Mouse (Mus musculus) lung, embryonic 16.5 days (tissue): ENCODE measurements around the gene Atp1a4. TPM values are rescaled to one million over a fixed set of nuclear protein-coding genes. Genes with fewer than 3 reads are reported as not detected.

Experiments used
- ATAC-seq: fragments of 200-750 bp; cut with Nextera tagmentation; 2 replicates; pipeline ENCODE4 v1.8.0; 2017; ENCODE audit warnings: low read depth, mild to moderate bottlenecking, moderate library complexity
- H3K27ac ChIP-seq: fragments of 300-500 bp; sonication (generic); 2 replicates; pipeline ENCODE4 v1.5.1; 2014; ENCODE audit warnings: mild to moderate bottlenecking, control low read depth, low read length
- H3K27me3 ChIP-seq: fragments of 300-500 bp; sonication (generic); 2 replicates; pipeline ENCODE4 v1.6.1; 2014; ENCODE audit warnings: low read depth, low read length, mixed read lengths; ENCODE audit not compliant: control insufficient read depth, insufficient read depth
- H3K36me3 ChIP-seq: fragments of 300-500 bp; sonication (generic); 2 replicates; pipeline ENCODE4 v1.6.1; 2014; ENCODE audit warnings: low read length; ENCODE audit not compliant: control insufficient read depth, insufficient read depth
- H3K4me1 ChIP-seq: fragments of 300-500 bp; sonication (generic); replicated peaks from 2 replicates; pipeline ENCODE4 v1.6.1; 2014; ENCODE audit warnings: low read length, mixed read lengths; ENCODE audit not compliant: control insufficient read depth, insufficient read depth
- H3K4me2 ChIP-seq: fragments of 300-500 bp; sonication (generic); 2 replicates; pipeline ENCODE4 v1.6.1; 2014; ENCODE audit warnings: low read depth, low read length, control low read depth
- H3K4me3 ChIP-seq: fragments of 300-500 bp; sonication (generic); 2 replicates; pipeline ENCODE4 v1.5.1; 2014; ENCODE audit warnings: mild to moderate bottlenecking, low read length, control low read depth
- H3K9ac ChIP-seq: fragments of 300-500 bp; sonication (generic); 2 replicates; pipeline ENCODE4 v1.6.1; 2014; ENCODE audit warnings: low read length, control low read depth
- H3K9me3 ChIP-seq: fragments of 300-500 bp; sonication (generic); 2 replicates; pipeline ENCODE4 v1.6.1; 2016; ENCODE audit warnings: low read length; ENCODE audit not compliant: control insufficient read depth
- WGBS: fragments of 180-500 bp; shearing (Covaris S2); extraction: QIAGEN DNeasy Blood & Tissue Kit; methylation state at CpG from one replicate; pipeline ENCODE4 v1.1.7; 2014; 5-methylcytosine and 5-hydroxymethylcytosine counted together
- polyA plus RNA-seq: library from polyadenylated mRNA; unstranded; fragments of >200 nt; fragmentation: Nextera tagmentation; extraction: Ambion mirVana; gene quantifications from 2 replicates; pipeline ENCODE4 v1.2.1, GENCODE M21; 2015

Gene Atp1a4
- polyA plus RNA-seq, 1 experiment from 2014 or later: not detected

GRCm38 (mm10) chr1:172240945-172241708 lies 17.1 kb downstream of the Atp1a4 start:
- 65% methylated on average over 6 of the region's 6 CpGs for WGBS
- Histone ChIP-seq H3K4me1 (no peaks in the 10 kb centered on the region), H3K9ac (no peak overlapping the region), H3K36me3 (no peaks in the 10 kb centered on the region), H3K4me2 (no peak overlapping the region), H3K9me3 (no peaks in the 10 kb centered on the region), H3K27me3 (peaks cover 11% of the 10 kb centered on the region), H3K4me3 (no peak overlapping the region), H3K27ac (no peak overlapping the region)
- no peak for ATAC-seq

DNA sequence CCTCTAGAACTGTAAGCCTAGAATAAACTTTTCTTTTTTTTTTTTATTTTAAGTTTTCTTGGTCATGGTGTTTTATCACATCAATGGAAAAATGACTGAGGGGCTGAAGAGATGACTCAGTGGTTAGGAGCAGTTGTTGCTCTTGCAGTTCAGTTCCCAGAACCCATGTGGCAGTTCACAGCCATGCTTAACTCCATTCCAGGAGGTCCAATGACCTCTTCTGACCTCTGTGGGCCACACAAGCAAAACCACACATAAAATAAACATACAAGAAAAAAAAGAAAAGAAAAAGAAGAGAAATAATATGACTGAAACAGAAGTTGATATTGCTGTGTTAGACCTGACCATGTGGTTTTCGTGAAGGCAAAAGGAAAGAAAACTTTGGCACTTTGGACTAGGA lies 29.0 kb downstream of the Atp1a4 start:
- Histone ChIP-seq H3K9ac (no peak overlapping the region), H3K27ac (no peak overlapping the region), H3K27me3 (no peaks in the 10 kb centered on the region), H3K4me1 (no peaks in the 10 kb centered on the region), H3K4me3 (no peak overlapping the region), H3K36me3 (no peaks in the 10 kb centered on the region), H3K4me2 (no peak overlapping the region), H3K9me3 (no peaks in the 10 kb centered on the region)
- 83% methylated on average over 1 of the region's 1 CpGs for WGBS
- no peak for ATAC-seq

GRCm38 (mm10) chr1:172228209-172228608 lies 30.0 kb downstream of the Atp1a4 start:
- Histone ChIP-seq H3K27me3 (no peaks in the 10 kb centered on the region), H3K36me3 (no peaks in the 10 kb centered on the region), H3K4me2 (no peak overlapping the region), H3K4me1 (no peaks in the 10 kb centered on the region), H3K9me3 (no peaks in the 10 kb centered on the region), H3K9ac (no peak overlapping the region), H3K27ac (no peak overlapping the region), H3K4me3 (no peak overlapping the region)
- 79% methylated on average over 2 of the region's 2 CpGs for WGBS
- ATAC-seq: no peak

DNA sequence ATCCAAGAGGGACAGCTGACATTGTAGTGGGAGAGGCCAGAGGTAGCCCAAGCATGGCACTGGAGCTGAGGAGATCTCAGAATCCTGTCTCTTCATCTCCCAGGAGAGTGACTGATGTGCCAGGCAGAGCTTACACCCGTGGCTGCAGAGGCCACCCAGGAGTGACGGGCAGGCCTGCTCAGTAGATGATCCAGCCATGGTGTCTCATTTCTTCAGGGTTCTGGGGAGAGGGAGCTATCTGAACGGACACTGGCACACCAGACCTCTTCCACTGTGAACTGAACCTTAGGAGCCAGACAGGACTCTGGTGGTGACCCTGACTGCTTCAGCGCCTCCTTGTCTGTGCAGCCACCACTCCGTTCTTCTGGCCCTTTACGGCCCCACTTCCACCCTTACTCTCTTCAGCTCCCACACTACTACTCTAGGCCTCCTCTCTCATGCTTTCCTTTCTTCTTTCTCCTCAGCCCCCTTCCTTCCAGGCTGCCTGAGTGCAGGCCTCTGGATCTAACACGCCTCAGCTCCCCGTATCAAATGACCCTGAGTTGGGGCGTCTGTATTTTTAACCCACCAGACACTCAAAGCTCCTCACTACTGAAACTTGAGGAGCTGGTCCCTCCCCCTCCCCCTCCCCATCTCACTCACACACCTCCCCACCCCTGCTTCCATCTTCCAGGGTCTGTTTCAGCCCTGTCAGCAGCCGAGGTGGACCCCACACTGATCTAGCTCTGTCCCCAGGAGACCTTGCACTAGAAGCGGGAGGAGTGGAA lies 36.7 kb downstream of the Atp1a4 start:
- H3K27me3 ChIP-seq: no peaks in the 10 kb centered on the region
- H3K9me3 ChIP-seq: no peaks in the 10 kb centered on the region
- peak overlapping the region; percentile 47 for H3K27ac ChIP-seq
- H3K4me3 ChIP-seq: no peak overlapping the region
- no peaks in the 10 kb centered on the region for H3K36me3 ChIP-seq
- WGBS: 55% methylated on average over 11 of the region's 11 CpGs
- no peak overlapping the region for H3K4me2 ChIP-seq
- H3K4me1 ChIP-seq: peaks cover 28% of the 10 kb centered on the region
- ATAC-seq: no peak
- no peak overlapping the region for H3K9ac ChIP-seq

- Histone ChIP-seq H3K4me3 (no peak overlapping the region), H3K27ac (peak overlapping the region; percentile 82), H3K9ac (no peak overlapping the region), H3K27me3 (no peaks in the 10 kb centered on the region), H3K9me3 (no peaks in the 10 kb centered on the region), H3K4me2 (no peak overlapping the region), H3K4me1 (peaks cover 28% of the 10 kb centered on the region), H3K36me3 (no peaks in the 10 kb centered on the region)
- WGBS: 25% methylated on average over 10 of the region's 10 CpGs
- ATAC-seq: peak; percentile 80
These were observed 37.8 kb downstream of the Atp1a4 start for GRCm38 (mm10) chr1:172220414-172220813.

DNA sequence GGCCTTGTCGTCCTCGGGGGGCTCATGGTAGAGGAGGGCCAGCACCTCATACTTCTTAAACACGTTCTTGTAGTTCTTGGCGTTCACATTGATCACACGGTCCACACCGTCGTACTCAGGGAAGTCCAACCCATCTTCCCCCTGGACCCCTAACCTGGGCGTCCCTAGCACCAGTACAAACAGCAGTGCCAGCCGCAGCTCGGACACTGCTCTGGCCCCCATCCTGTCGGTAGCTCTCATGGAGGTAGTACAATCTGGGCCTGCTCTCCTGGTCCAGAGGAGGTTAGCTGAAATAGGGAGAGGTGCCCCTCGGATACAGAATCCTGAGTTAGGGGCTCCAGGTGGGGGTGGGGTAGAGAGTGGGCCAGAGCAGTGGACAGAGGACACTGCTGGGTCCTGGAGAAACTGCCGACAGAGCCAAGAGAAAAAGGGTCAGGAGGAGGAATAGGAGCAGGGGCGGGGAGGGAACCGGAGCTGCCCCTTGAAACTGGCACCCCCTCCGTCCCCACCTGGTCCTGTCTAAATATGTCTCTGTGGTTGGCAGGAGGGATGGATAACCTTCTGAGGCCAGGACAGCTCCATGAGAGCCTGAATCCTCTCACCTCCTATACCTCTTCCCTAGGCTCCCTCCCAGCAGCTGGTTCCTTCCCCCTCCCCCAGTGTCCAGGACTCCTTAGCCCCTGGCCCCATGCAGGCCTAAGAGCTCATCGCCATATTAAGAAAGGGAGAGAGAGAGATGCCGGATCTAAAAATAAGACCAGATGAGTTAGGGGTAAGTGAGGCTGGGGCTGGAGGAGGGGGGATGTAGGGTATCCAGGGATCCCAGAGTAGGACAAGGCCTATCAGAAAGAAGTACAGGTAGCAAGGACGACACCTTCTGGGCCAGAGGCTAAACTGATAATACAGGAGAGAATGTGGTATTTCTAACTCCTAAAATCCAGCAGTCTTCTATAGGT lies 38.5 kb downstream of the Atp1a4 start, which contains the start of gene Casq1:
Casq1 (minus strand) TSS at position 418 of the 956 bp plus-strand sequence.
- H3K9ac ChIP-seq: no peak within 1 kb of the TSS
- H3K4me3 ChIP-seq: no peak within 1 kb of the TSS
- H3K27me3 ChIP-seq: no peaks in the 10 kb centered on the region
- H3K36me3 ChIP-seq: no peaks in the 10 kb centered on the region
- 76% methylated on average over 19 of the region's 19 CpGs for WGBS
- peak within 1 kb of the TSS; percentile 82 for H3K27ac ChIP-seq
- H3K4me2 ChIP-seq: no peak within 1 kb of the TSS
- H3K4me1 ChIP-seq: peaks cover 31% of the 10 kb centered on the region
- no peak for ATAC-seq
- no peaks in the 10 kb centered on the region for H3K9me3 ChIP-seq

- ATAC-seq: no peak
- Histone ChIP-seq H3K27ac (no peak overlapping the region), H3K9ac (no peak overlapping the region), H3K9me3 (no peaks in the 10 kb centered on the region), H3K4me2 (no peak overlapping the region), H3K36me3 (no peaks in the 10 kb centered on the region), H3K4me3 (no peak overlapping the region), H3K27me3 (no peaks in the 10 kb centered on the region), H3K4me1 (peaks cover 39% of the 10 kb centered on the region)
- 51% methylated on average over 15 of the region's 15 CpGs for WGBS
These were observed 39.9 kb downstream of the Atp1a4 start for GRCm38 (mm10) chr1:172218164-172218910.

GRCm38 (mm10) chr1:172217148-172217547 lies 41.1 kb downstream of the Atp1a4 start:
- H3K4me1 ChIP-seq: peaks cover 42% of the 10 kb centered on the region
- H3K27me3 ChIP-seq: no peaks in the 10 kb centered on the region
- peak overlapping the region; percentile 17 for H3K4me3 ChIP-seq
- H3K4me2 ChIP-seq: peak overlapping the region; percentile 43
- peak; percentile 63 for ATAC-seq
- peak overlapping the region; percentile 92 for H3K27ac ChIP-seq
- peak overlapping the region; percentile 64 for H3K9ac ChIP-seq
- no peaks in the 10 kb centered on the region for H3K36me3 ChIP-seq
- 0% methylated on average over 5 of the region's 5 CpGs for WGBS
- no peaks in the 10 kb centered on the region for H3K9me3 ChIP-seq
